Mouse (Mus musculus) layer of hippocampus, adult 11-12 months (tissue): ENCODE measurements at regions not wholly inside any gene's neighbourhood (a gene's known extent, or its start where the extent isn't known, plus 50 kb on each side); places are given as distances from the start of the nearest gene placed in this dataset.
A peak's percentile ranks its signal among the peaks of the same experiment; 100 is the strongest.

Experiments used
- DNase-seq: peaks from one replicate; pipeline ENCODE4 v3.0.0; 2022; ENCODE audit warnings: low spot score

DNA sequence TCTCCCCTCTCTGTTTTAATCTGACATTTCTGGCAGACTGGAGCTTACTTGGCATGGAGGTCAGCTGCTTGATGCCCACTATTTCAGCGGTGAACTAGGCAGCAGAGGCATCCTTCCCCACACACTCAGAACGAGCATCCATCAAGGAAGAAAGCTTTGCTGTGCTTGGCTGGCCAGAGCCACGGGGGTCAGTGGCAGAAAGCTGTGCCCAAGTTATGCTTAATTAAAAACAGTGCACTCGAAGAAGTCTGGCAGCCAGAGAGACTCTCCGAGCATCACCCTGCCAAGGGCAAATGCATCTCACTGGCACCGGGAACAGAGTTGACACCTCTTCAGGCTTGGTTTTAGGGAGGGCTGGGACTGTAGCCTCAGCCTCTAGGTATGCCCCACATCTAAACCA lies 168.3 kb downstream of the Gm45692 start:
- no peak for DNase-seq

GRCm38 (mm10) chr8:26288163-26288562 lies 168.8 kb downstream of the Gm45692 start:
- DNase-seq = no peak

DNA sequence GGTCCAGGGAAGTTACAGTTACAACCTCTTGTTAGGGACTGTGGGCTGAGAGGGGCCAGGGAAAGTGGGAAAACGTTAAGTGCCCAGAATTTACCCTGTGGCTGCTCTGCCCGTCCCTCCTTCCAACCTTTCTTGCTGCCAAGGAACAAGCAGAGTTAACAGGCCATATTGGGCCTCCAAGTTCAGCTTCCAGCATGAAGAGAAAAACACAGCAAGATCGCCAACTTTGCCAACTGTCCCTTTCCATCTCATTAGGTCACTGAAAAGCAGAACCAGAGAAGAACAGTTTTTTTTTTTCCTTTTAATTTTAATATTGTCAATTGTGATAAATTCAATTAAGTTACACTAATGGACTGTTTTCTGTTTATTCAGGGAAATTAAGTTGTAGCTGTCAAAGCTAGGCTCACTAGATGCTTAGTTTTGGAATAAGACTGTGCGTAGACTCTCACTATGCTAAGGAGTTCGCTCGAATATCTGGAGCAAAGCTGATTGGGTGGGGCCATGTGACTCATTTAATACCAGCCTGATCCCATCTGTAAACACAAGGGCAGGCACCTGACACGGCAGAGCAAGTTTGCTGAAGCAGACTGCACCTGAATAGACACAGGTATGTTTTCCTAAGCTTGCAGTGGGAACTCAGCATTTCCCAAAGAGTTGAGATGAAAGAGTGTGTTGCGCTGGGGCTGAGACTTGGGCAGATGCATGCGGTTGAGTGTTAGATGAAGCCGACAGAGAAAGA lies 178.9 kb downstream of the Gm45692 start:
- DNase-seq = no peak

DNA sequence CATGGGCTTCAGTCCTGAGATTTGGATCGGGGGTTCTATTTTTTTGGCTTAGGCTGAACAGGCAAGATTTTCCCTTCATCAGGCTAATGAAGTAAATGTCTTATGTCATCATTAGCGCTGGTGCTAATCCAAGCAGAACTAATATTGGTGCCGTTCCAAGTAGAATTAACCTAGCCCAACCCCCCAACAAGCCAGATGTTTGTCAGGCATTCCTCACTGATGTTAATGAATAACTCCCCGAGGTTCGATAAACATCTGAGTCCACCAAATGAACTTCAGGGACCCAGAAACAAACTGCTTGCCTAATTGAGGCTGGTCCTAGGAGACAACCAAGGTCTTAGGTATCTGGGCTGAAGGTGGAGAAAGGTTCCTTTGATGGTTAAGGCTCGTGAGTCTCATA lies 180.9 kb downstream of the Gm45692 start:
- no peak for DNase-seq

GRCm38 (mm10) chr8:26301961-26302360 lies 182.6 kb downstream of the Gm45692 start:
- no peak for DNase-seq

GRCm38 (mm10) chr8:26304566-26304965 lies 185.2 kb downstream of the Gm45692 start:
- DNase-seq = no peak

DNA sequence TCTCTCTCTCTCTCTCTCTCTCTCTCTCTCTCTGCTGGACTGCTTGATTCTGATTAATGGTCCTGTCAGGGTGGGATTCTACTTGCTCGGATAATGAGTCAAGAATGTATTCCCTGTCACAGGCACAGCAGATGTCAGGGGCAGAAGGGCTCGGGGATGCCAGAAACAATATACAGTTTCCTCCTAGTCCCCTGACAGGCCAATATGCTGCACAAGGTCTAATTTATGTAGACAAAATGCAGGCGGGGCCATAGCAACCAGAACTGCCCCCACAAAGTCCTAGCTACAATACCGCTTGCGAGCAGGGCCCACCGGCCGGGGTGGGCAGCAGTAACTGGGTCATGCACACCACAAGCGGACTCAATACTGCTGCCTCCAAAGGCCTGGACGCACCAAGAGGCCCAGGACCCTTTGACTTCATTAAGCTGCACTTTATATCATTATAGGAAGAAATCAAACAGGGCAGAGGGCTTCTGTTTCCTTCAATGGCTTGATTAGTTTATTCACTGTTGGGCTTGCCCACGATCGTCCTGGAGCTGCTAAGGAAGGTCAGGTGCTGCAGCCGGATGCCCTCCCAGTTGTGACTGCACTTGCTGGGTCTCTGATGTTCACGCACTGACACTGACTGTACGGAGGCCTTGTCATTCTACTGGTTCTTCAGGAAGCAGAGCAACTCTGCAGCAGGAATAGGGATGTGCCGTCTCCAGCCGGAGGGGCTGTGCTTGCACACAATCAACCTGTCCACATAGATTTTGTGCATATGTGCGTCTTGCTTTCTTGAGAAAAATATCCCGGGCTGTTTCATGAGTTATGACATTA lies 185.9 kb downstream of the Gm45692 start:
- no peak for DNase-seq

DNA sequence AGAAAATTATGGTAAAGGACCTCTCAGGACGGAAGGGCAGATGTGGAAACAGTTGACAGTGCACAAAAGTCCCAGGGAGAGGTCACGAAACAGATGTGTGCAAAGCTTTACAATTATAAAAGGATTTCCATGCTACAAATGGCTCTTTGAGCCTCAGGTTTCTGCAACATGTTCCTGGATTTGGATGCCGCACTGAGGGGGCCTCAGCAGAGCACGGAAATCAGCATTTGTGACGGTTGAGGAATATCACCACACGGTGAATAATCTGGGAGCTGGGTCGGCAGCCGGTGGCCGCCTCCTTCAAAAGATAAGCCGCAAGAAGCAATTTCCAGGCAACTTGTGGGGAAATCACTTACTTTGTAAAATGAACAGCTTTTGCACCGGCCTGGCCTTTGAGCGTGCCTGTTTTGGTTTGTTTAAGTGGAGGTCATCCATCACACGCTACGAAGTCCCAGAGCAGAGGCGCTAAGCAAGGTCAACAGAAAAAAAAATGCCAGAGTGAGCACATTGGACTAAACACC lies 188.8 kb downstream of the Gm45692 start:
- no peak for DNase-seq

DNA sequence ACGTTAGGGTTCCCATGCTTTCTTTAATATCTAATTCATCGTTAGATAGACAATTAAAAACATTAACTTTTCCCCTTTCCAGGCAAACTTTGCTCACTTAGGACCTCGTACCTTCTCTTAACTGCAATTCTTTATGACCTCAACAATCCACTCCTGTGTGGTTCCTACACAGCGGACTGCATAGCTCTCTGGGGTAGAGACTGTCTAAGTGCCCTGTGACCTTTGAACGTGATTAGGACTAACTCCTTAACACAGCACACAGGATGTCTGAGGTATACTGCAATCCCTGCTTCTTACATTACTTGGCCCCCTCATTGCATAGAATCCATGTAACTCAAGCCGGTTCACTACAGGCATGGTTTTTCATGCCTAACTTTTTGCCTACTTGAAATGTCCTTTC lies 190.4 kb downstream of the Gm45692 start:
- DNase-seq = no peak

DNA sequence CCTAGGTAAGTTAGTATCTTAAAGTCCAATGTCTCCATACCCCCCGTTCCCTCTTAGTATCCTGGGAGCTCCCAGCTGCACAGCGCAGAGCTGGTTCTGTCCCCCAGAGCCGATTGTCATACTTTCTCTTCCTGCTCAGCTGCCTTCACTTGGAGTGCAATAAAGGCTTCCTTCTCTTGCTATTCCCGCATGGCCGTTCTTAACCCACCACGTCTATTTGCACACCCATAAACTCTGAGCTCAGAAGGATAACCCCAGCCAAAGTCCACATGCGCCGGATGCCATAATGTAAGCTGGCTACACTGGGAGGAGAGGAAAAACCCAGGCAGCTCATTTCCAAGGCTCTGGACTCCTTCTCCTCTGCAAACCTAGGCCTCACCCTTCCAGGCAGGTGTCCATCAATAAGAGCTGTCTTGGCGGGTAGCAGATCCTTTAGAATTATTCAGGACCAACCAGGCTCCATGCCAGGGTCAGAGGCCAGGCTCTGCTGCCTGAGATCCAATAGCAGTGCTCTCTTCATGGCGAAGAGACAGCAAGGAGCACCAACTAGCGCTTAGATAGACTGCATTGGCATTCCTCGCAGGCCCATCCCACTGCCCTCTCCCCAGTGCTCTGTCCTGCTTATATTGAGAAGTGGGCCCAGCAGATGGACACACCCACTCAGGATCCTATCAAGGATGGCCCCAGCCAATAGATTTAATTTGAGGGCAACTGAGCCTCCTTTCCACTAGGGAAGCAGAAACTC lies 204.4 kb downstream of the Gm45692 start:
- DNase-seq = no peak

DNA sequence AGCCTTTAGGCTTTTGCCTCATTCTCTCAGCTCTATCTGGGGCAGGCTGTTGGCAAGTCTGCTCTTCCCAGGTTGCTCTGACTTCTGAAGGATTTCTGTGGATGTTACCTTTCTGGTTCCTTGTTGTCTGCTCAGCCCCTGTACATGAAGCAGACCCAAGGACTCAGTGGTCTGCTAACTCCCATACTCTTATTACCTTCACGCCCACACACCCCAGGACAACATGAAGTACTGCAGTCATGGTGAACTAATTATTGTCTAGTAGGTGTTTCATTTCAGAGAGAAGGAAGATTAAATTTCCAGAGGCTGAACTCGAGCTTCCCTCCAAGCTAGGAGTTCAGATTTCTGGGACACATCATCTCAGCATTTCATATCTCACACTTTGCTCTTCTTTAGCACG lies 205.3 kb downstream of the Gm45692 start:
- no peak for DNase-seq

DNA sequence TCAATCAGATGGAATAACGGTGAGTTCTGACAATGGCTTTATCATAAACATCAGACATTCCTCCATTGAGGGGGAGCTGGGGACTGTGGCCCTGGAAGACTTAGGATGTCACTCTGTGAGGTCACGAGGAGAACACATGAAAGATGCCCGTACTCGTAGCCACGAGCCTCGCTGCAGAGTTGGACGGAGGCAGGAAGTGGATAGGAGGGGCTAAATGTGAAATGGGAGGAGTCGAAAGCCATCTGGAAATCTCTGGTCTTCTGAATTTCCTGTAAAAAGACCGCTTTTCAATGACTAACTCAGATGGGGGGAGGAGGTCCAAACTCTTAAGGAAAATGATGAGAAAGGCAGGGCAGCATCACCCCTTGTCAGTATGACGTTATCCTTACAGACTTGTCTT lies 210.5 kb downstream of the Gm45692 start:
- no peak for DNase-seq

GRCm38 (mm10) chr8:26336906-26337650 lies 217.7 kb downstream of the Gm45692 start:
- DNase-seq = no peak

GRCm38 (mm10) chr8:26345078-26345477 lies 225.7 kb downstream of the Gm45692 start:
- peak; percentile 16 for DNase-seq

DNA sequence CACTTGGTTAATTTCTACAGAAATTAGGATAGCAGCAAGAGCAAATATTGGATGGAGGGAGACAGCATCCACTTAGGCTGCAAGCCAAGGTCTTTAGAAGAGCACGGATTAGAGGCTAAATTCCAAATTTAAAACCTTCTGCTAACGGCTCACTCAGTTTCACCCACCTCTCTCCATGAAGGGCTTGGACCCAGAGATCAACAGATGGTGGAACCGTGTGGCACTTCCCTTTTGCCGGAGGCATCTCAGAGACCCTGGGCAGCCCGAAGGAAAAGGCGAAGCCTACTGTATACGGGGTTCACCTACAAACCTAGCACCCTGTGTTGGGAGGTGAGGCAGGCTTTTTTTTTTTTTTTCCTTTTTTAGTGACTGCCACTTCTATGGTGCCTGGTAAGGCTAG lies 229.9 kb downstream of the Gm45692 start:
- DNase-seq = no peak

GRCm38 (mm10) chr8:26349854-26350253 lies 230.5 kb downstream of the Gm45692 start:
- no peak for DNase-seq

- no peak for DNase-seq
Observed at GRCm38 (mm10) chr8:26350616-26351015, 231.3 kb downstream of the Gm45692 start.

DNA sequence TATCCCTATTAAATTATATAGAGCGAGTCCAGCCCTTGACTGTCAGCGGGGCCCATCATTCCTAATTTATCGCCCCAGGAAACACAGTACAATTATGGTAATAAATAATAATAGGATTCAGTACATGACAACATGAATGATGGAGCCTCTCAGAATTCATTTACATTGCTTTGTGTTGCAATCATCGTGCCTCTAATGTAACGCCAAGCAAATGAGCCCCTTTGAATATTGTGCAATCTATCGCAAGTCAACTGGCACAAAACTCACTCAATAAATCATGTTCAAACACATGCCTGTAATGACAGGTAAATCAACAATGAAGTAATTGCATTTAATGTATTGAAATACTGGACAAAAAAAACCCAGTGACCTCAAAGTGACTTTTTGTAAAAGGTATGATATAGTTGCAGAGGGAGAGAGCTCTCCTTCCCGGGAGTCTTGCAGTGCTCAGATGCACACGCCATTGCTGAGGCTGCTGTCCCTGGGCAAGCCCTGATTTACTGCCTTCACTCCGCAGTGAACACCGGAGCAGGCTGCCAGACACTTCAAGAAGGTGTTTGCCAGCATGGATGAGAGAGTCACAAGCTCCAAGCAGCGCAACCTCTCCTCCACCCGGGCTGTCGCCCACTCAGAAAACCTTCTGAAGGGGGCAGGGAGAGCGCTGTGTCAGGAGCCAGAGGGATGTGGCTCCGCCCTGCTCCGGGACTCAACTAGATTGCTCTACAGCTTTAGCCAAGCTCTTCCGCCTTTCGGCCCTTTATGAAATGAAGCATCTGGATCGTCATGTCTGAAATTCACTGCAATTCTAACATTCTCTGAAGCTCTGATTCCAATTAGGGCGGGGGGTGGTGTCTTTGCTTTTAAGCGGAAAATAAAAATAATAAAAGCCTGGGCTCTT lies 232.6 kb downstream of the Gm45692 start:
- DNase-seq = peak; percentile 9

GRCm38 (mm10) chr8:26352541-26353010 lies 233.2 kb downstream of the Gm45692 start:
- DNase-seq = peak; percentile 3

DNA sequence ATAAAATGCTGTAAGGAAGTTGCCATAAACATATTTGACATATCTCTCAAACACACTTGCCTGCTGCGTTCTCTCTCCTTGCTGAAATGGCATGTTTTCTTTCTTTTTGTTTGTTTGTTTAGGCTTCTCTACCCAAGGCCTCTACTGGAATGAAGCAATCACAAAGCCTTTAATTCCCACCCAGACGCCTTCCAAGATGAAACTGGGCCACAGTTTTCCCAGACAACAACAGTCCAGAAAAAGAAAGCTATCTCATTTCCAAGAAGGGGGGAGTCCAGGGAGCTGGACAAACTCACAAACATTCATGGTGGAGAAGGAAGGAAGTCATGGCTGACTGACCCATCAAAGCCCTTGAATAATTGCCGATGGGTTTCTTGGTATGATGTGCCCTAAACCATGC lies 234.1 kb downstream of the Gm45692 start:
- no peak for DNase-seq

DNA sequence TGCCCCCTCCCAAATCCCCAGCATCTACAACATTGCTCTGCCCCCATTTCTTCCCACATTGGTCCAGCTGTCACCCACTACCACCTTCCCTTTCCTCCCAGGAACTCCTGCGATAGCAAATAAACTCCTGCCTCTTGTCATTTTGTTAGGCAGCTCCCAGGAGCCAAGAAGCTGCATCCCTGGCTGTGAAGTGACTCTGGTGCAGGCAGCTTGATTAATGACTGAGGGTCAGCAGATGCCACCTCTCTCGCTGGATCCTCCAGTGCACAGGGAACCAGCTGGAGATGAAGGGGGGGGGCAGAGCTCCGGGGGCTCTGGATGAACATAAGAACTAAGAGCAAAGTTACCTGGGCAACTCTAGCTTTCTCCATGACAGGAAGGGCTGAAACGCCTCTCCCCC lies 235.2 kb downstream of the Gm45692 start:
- DNase-seq = no peak
